Mouse (Mus musculus) midbrain, embryonic 14.5 days (tissue): ENCODE data around the gene Rgs7bp. TPM values are rescaled to one million over a fixed set of nuclear protein-coding genes. Genes with fewer than 3 reads are reported as not detected.
A peak's percentile ranks its signal among the peaks of the same experiment; 100 is the strongest.
"Not testable (repeated sequence)": the region's sequence is repeated elsewhere in the genome, so short reads cannot be mapped to it uniquely, and the experiment has no call there.

Experiments used
- ATAC-seq: fragments of 200-750 bp; cut with Nextera tagmentation; 2 replicates; pipeline ENCODE4 v1.8.0; 2017; ENCODE audit warnings: moderate number of reproducible peaks, moderate library complexity; ENCODE audit not compliant: low FRiP score, low TSS enrichment
- DNase-seq: peaks from one replicate; pipeline ENCODE4 v3.0.0-alpha.2; 2015
- H3K27ac ChIP-seq: fragments of 300-500 bp; sonication (generic); replicated peaks from 2 replicates; pipeline ENCODE4 v1.5.1; 2014; ENCODE audit warnings: mild to moderate bottlenecking, low read depth, low read length, moderate library complexity
- H3K27me3 ChIP-seq: fragments of 300-500 bp; sonication (generic); 2 replicates; pipeline ENCODE4 v1.6.1; 2014; ENCODE audit warnings: low read length, control low read depth, mixed read lengths; ENCODE audit not compliant: control insufficient read depth, insufficient read depth
- H3K36me3 ChIP-seq: fragments of 300-500 bp; sonication (generic); 2 replicates; pipeline ENCODE4 v1.6.1; 2014; ENCODE audit warnings: low read length, control low read depth; ENCODE audit not compliant: control insufficient read depth, insufficient read depth
- H3K4me1 ChIP-seq: fragments of 300-500 bp; sonication (generic); 2 replicates; pipeline ENCODE4 v1.6.1; 2014; ENCODE audit warnings: mild to moderate bottlenecking, antibody characterized with exemption, low read length, control low read depth; ENCODE audit not compliant: control insufficient read depth, insufficient read depth
- H3K4me2 ChIP-seq: fragments of 300-500 bp; sonication (generic); 2 replicates; pipeline ENCODE4 v1.6.1; 2014; ENCODE audit warnings: mild to moderate bottlenecking, low read length, moderate library complexity
- H3K4me3 ChIP-seq: fragments of 300-500 bp; sonication (generic); replicated peaks from 2 replicates; pipeline ENCODE4 v1.5.1; 2014; ENCODE audit warnings: low read depth, low read length
- H3K9ac ChIP-seq: fragments of 300-500 bp; sonication (generic); replicated peaks from 2 replicates; pipeline ENCODE4 v1.6.1; 2014; ENCODE audit warnings: mild to moderate bottlenecking, low read length, moderate library complexity
- H3K9me3 ChIP-seq: fragments of 300-500 bp; sonication (generic); 2 replicates; pipeline ENCODE4 v1.6.1; 2016; ENCODE audit warnings: low read length, control low read depth, mixed read lengths; ENCODE audit not compliant: control insufficient read depth
- WGBS: fragments of 180-500 bp; shearing (Covaris S2); extraction: QIAGEN DNeasy Blood & Tissue Kit; methylation state at CpG from one replicate; pipeline ENCODE4 v1.1.7; 2014; 5-methylcytosine and 5-hydroxymethylcytosine counted together
- polyA plus RNA-seq: library from polyadenylated mRNA; unstranded; fragments of >200 nt; fragmentation: Nextera tagmentation; extraction: Ambion mirVana; gene quantifications from 2 replicates; pipeline ENCODE4 v1.2.1, GENCODE M21; 2014

The Rgs7bp gene
- polyA plus RNA-seq, 1 experiment from 2014 or later = 3.7 TPM

- Histone ChIP-seq H3K27me3 (no peaks in the 10 kb centered on the region), H3K9me3 (no peaks in the 10 kb centered on the region), H3K27ac (no peak overlapping the region), H3K4me1 (peaks cover 2% of the 10 kb centered on the region; the same call in 1 of the 2 replicates), H3K4me3 (no peak overlapping the region), H3K9ac (no peak overlapping the region), H3K36me3 (no peaks in the 10 kb centered on the region), H3K4me2 (peak overlapping the region; percentile 33)
- 32% methylated on average over 6 of the region's 6 CpGs for WGBS
- ATAC-seq (no peak), DNase-seq (no peak)
Measured at GRCm38 (mm10) chr13:104937759-104938158, 117.0 kb downstream of the Rgs7bp start.

GRCm38 (mm10) chr13:104936586-104936985 lies 118.1 kb downstream of the Rgs7bp start:
- Histone ChIP-seq H3K27me3 (no peaks in the 10 kb centered on the region), H3K27ac (no peak overlapping the region), H3K36me3 (no peaks in the 10 kb centered on the region), H3K4me2 (no peak overlapping the region), H3K9ac (no peak overlapping the region), H3K9me3 (no peaks in the 10 kb centered on the region), H3K4me1 (peaks cover 2% of the 10 kb centered on the region; the same call in 1 of the 2 replicates), H3K4me3 (no peak overlapping the region)
- ATAC-seq (no peak), DNase-seq (no peak)
- WGBS = 89% methylated on average over 2 of the region's 2 CpGs

- H3K4me3 ChIP-seq = no peak overlapping the region
- 81% methylated on average over 6 of the region's 6 CpGs for WGBS
- H3K27ac ChIP-seq = no peak overlapping the region
- no peaks in the 10 kb centered on the region for H3K9me3 ChIP-seq
- H3K9ac ChIP-seq = no peak overlapping the region
- H3K4me2 ChIP-seq = no peak overlapping the region
- no peaks in the 10 kb centered on the region for H3K27me3 ChIP-seq
- DNase-seq (no peak), ATAC-seq (no peak)
- no peaks in the 10 kb centered on the region for H3K4me1 ChIP-seq
- no peaks in the 10 kb centered on the region for H3K36me3 ChIP-seq
Measured at GRCm38 (mm10) chr13:104931635-104932532, 122.8 kb downstream of the Rgs7bp start.

GRCm38 (mm10) chr13:104930814-104931213 lies 123.9 kb downstream of the Rgs7bp start:
- WGBS = 68% methylated on average over 3 of the region's 3 CpGs
- H3K36me3 ChIP-seq = no peaks in the 10 kb centered on the region
- no peak for DNase-seq
- no peaks in the 10 kb centered on the region for H3K4me1 ChIP-seq
- H3K9me3 ChIP-seq = no peaks in the 10 kb centered on the region
- no peak overlapping the region for H3K27ac ChIP-seq
- no peak overlapping the region for H3K4me2 ChIP-seq
- H3K27me3 ChIP-seq = no peaks in the 10 kb centered on the region
- no peak overlapping the region for H3K9ac ChIP-seq
- no peak overlapping the region for H3K4me3 ChIP-seq
- ATAC-seq = no peak; the same call in 1 of the 2 replicates

- Histone ChIP-seq H3K9ac (no peak overlapping the region), H3K4me1 (0 out of 2 replicates have a peak, but pooled peaks cover 5% of the 10 kb centered on the region), H3K27me3 (no peaks in the 10 kb centered on the region), H3K27ac (no peak overlapping the region), H3K9me3 (no peaks in the 10 kb centered on the region), H3K4me3 (no peak overlapping the region), H3K4me2 (no peak overlapping the region), H3K36me3 (no peaks in the 10 kb centered on the region)
- ATAC-seq (no peak), DNase-seq (peak; percentile 30)
- 77% methylated on average over 16 of the region's 16 CpGs for WGBS
Measured at GRCm38 (mm10) chr13:104918663-104919062, 136.1 kb downstream of the Rgs7bp start.

GRCm38 (mm10) chr13:104916771-104917170 lies 138.0 kb downstream of the Rgs7bp start:
- WGBS = 60% methylated on average over 6 of the region's 6 CpGs
- H3K9me3 ChIP-seq, H3K4me2 ChIP-seq, H3K27me3 ChIP-seq, H3K4me3 ChIP-seq, H3K36me3 ChIP-seq, ATAC-seq, H3K4me1 ChIP-seq, H3K9ac ChIP-seq, H3K27ac ChIP-seq, DNase-seq: not testable (repeated sequence)

- H3K9ac ChIP-seq = no peak overlapping the region
- no peaks in the 10 kb centered on the region for H3K9me3 ChIP-seq
- WGBS = 66% methylated on average over 2 of the region's 2 CpGs
- H3K36me3 ChIP-seq = no peaks in the 10 kb centered on the region
- H3K4me2 ChIP-seq = no peak overlapping the region
- H3K27me3 ChIP-seq = no peaks in the 10 kb centered on the region
- DNase-seq (peak; percentile 5), ATAC-seq (peak; percentile 40; the same call in 1 of the 2 replicates)
- H3K4me3 ChIP-seq = no peak overlapping the region
- H3K27ac ChIP-seq = no peak overlapping the region
- 0 out of 2 replicates have a peak, but pooled peaks cover 5% of the 10 kb centered on the region for H3K4me1 ChIP-seq
Measured at GRCm38 (mm10) chr13:104916106-104916505, 138.6 kb downstream of the Rgs7bp start.

- Histone ChIP-seq H3K36me3 (no peaks in the 10 kb centered on the region), H3K9ac (no peak overlapping the region), H3K4me3 (no peak overlapping the region), H3K4me2 (peak overlapping the region; percentile 23), H3K27me3 (no peaks in the 10 kb centered on the region), H3K9me3 (no peaks in the 10 kb centered on the region), H3K27ac (no peak overlapping the region), H3K4me1 (0 out of 2 replicates have a peak, but pooled peaks cover 5% of the 10 kb centered on the region)
- DNase-seq (peak; percentile 47), ATAC-seq (peak; percentile 63)
- WGBS = 74% methylated on average over 17 of the region's 17 CpGs
Measured at GRCm38 (mm10) chr13:104914288-104914895, 140.3 kb downstream of the Rgs7bp start.
